Mouse (Mus musculus) gastrocnemius, adult 8-10 months (tissue): ENCODE measurements around the gene Dhx15. TPM values are rescaled to one million over a fixed set of nuclear protein-coding genes. Genes with fewer than 3 reads are reported as not detected.

Experiments
- DNase-seq, 2 experiments: peaks; one replicate each; pipeline ENCODE4 v3.0.0; 2022; ENCODE audit warnings: low spot score in 2 of 2
- total RNA-seq, 4 experiments: library from RNA; stranded (reverse); gene quantifications; 2 replicates each; pipeline ENCODE4 v1.2.4; 2022

Dhx15 gene
- total RNA-seq, 4 experiments from 2014 or later: 36.4 to 45.5 (median 40.1) TPM

GRCm38 (mm10) chr5:52145684-52146083, 44.6 kb downstream of the Dhx15 start:
- no peak for DNase-seq

- no peak for DNase-seq
Observed at GRCm38 (mm10) chr5:52141936-52142335, 48.4 kb downstream of the Dhx15 start.

- DNase-seq: no peak
Observed at GRCm38 (mm10) chr5:52138819-52139218, 51.5 kb downstream of the Dhx15 start.

GRCm38 (mm10) chr5:52138134-52138533, 52.2 kb downstream of the Dhx15 start:
- DNase-seq: no peak

GRCm38 (mm10) chr5:52135460-52136141, 54.7 kb downstream of the Dhx15 start:
- no peak for DNase-seq

GRCm38 (mm10) chr5:52132840-52133239, 57.5 kb downstream of the Dhx15 start:
- DNase-seq: no peak

GRCm38 (mm10) chr5:52132092-52132491, 58.2 kb downstream of the Dhx15 start:
- no peak for DNase-seq

- no peak for DNase-seq
Observed at GRCm38 (mm10) chr5:52131389-52131788, 58.9 kb downstream of the Dhx15 start.

- DNase-seq: no peak
Observed at GRCm38 (mm10) chr5:52130496-52130895, 59.8 kb downstream of the Dhx15 start.

- DNase-seq: no peak
Observed at GRCm38 (mm10) chr5:52126263-52126662, 64.1 kb downstream of the Dhx15 start.

- no peak for DNase-seq
Observed at GRCm38 (mm10) chr5:52125854-52126253, 64.5 kb downstream of the Dhx15 start.

- DNase-seq: no peak
Observed at GRCm38 (mm10) chr5:52122146-52122545, 68.2 kb downstream of the Dhx15 start.

- no peak for DNase-seq
Observed at GRCm38 (mm10) chr5:52119822-52120221, 70.5 kb downstream of the Dhx15 start.

GRCm38 (mm10) chr5:52119192-52119591, 71.1 kb downstream of the Dhx15 start:
- no peak for DNase-seq

GRCm38 (mm10) chr5:52117829-52118228, 72.5 kb downstream of the Dhx15 start:
- no peak for DNase-seq

GRCm38 (mm10) chr5:52116404-52116803, 73.9 kb downstream of the Dhx15 start:
- no peak for DNase-seq

- DNase-seq: peak; percentile 29 to 50
Observed at GRCm38 (mm10) chr5:52115821-52116317, 74.4 kb downstream of the Dhx15 start.

- no peak for DNase-seq
Observed at GRCm38 (mm10) chr5:52114751-52115451, 75.4 kb downstream of the Dhx15 start.

- DNase-seq: no peak
Observed at GRCm38 (mm10) chr5:52113851-52114731, 76.2 kb downstream of the Dhx15 start.

GRCm38 (mm10) chr5:52112953-52113841, 77.1 kb downstream of the Dhx15 start:
- no peak for DNase-seq
